Mouse (Mus musculus) embryonic facial prominence, embryonic 11.5 days (tissue): ENCODE data around the gene Tmtc4. TPM values are rescaled to one million over a fixed set of nuclear protein-coding genes. Genes with fewer than 3 reads are reported as not detected.
A peak's percentile ranks its signal among the peaks of the same experiment; 100 is the strongest.

Experiments used
- ATAC-seq: fragments of 200-750 bp; cut with Nextera tagmentation; replicated peaks from 2 replicates; pipeline ENCODE4 v1.8.0; 2017; ENCODE audit warnings: low read depth; ENCODE audit not compliant: insufficient number of reproducible peaks, low FRiP score, low TSS enrichment
- DNase-seq: peaks from one replicate; pipeline ENCODE4 v3.0.0-alpha.2; 2015; ENCODE audit warnings: low spot score
- H3K27ac ChIP-seq: fragments of 300-500 bp; sonication (generic); replicated peaks from 2 replicates; pipeline ENCODE4 v1.5.1; 2014; ENCODE audit warnings: mild to moderate bottlenecking, low read depth, low read length, control low read depth
- H3K27me3 ChIP-seq: fragments of 300-500 bp; sonication (generic); 2 replicates; pipeline ENCODE4 v1.6.1; 2014; ENCODE audit warnings: mild to moderate bottlenecking, low read length, moderate library complexity, mixed read lengths; ENCODE audit not compliant: control insufficient read depth, insufficient read depth
- H3K36me3 ChIP-seq: fragments of 300-500 bp; sonication (generic); replicated peaks from 2 replicates; pipeline ENCODE4 v1.6.1; 2014; ENCODE audit warnings: low read depth, mild to moderate bottlenecking, low read length, moderate library complexity, mixed read lengths; ENCODE audit not compliant: control insufficient read depth, insufficient read depth
- H3K4me1 ChIP-seq: fragments of 300-500 bp; sonication (generic); 2 replicates; pipeline ENCODE4 v1.6.1; 2014; ENCODE audit warnings: low read length, mixed read lengths; ENCODE audit not compliant: control insufficient read depth, insufficient read depth
- H3K4me2 ChIP-seq: fragments of 300-500 bp; sonication (generic); 2 replicates; pipeline ENCODE4 v1.6.1; 2014; ENCODE audit warnings: low read depth, mild to moderate bottlenecking, control low read depth, low read length, moderate library complexity
- H3K4me3 ChIP-seq: fragments of 300-500 bp; sonication (generic); 2 replicates; pipeline ENCODE4 v1.5.1; 2014; ENCODE audit warnings: low read depth, low read length, control low read depth
- H3K9ac ChIP-seq: fragments of 300-500 bp; sonication (generic); replicated peaks from 2 replicates; pipeline ENCODE4 v1.6.1; 2014; ENCODE audit warnings: mild to moderate bottlenecking, control low read depth, low read length
- H3K9me3 ChIP-seq: fragments of 300-500 bp; sonication (generic); replicated peaks from 2 replicates; pipeline ENCODE4 v1.6.1; 2016; ENCODE audit warnings: mild to moderate bottlenecking, low read length, inconsistent platforms, mixed read lengths; ENCODE audit not compliant: control insufficient read depth
- WGBS: fragments of 180-500 bp; shearing (Covaris S2); extraction: QIAGEN DNeasy Blood & Tissue Kit; methylation state at CpG from one replicate; pipeline ENCODE4 v1.1.7; 2014; 5-methylcytosine and 5-hydroxymethylcytosine counted together
- polyA plus RNA-seq: library from polyadenylated mRNA; unstranded; fragments of >200 nt; fragmentation: Nextera tagmentation; extraction: Ambion mirVana; gene quantifications from 2 replicates; pipeline ENCODE4 v1.2.1, GENCODE M21; 2014

The Tmtc4 gene
- polyA plus RNA-seq, 1 experiment from 2014 or later: 40.3 TPM

GRCm38 (mm10) chr14:123008672-123009071 lies 24.8 kb upstream of the Tmtc4 start:
- no peak overlapping the region for H3K4me2 ChIP-seq
- no peak for ATAC-seq

GRCm38 (mm10) chr14:123003715-123004114 lies 19.9 kb upstream of the Tmtc4 start:
- DNase-seq: no peak
- H3K27ac ChIP-seq: no peak overlapping the region
- no peak overlapping the region for H3K9ac ChIP-seq
- H3K4me1 ChIP-seq: no peaks in the 10 kb centered on the region
- ATAC-seq: no peak
- WGBS: 86% methylated on average over 1 of the region's 1 CpGs
- no peak overlapping the region for H3K4me3 ChIP-seq
- no peaks in the 10 kb centered on the region for H3K27me3 ChIP-seq
- H3K9me3 ChIP-seq: no peaks in the 10 kb centered on the region
- no peak overlapping the region for H3K4me2 ChIP-seq
- H3K36me3 ChIP-seq: no peaks in the 10 kb centered on the region

More at GRCm38 (mm10) chr14:123008672-123009071, 24.8 kb upstream of the Tmtc4 start:
- no peaks in the 10 kb centered on the region for H3K27me3 ChIP-seq
- no peaks in the 10 kb centered on the region for H3K9me3 ChIP-seq
- H3K9ac ChIP-seq: no peak overlapping the region
- no peak for DNase-seq
- no peaks in the 10 kb centered on the region for H3K36me3 ChIP-seq
- no peak overlapping the region for H3K4me3 ChIP-seq
- no peaks in the 10 kb centered on the region for H3K4me1 ChIP-seq
- H3K27ac ChIP-seq: no peak overlapping the region
- 88% methylated on average over 2 of the region's 2 CpGs for WGBS

DNA sequence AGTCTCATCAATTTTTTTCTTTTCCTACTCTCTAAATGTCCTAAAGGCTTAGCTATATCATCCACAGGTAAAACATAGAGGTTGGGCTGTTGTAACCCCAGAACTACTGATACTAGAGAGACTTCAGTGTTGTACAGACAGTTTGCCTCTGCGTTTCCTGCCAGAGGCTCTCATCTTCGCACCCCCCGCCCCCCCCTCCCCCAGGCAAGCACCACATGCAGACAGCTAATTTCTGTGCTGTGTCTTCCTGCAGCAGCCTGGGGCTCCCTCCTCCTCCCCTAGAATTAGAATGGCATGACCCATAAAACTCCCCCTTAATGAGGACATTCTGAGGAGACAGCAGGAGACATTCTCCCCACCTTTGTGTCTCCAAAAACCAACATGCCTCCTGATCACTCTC lies 17.6 kb upstream of the Tmtc4 start:
- DNase-seq (no peak), ATAC-seq (no peak)
- H3K4me2 ChIP-seq: no peak overlapping the region
- H3K27ac ChIP-seq: no peak overlapping the region
- no peaks in the 10 kb centered on the region for H3K9me3 ChIP-seq
- H3K36me3 ChIP-seq: no peaks in the 10 kb centered on the region
- WGBS: 29% methylated on average over 2 of the region's 3 CpGs
- H3K4me1 ChIP-seq: no peaks in the 10 kb centered on the region
- H3K27me3 ChIP-seq: no peaks in the 10 kb centered on the region
- H3K9ac ChIP-seq: no peak overlapping the region
- no peak overlapping the region for H3K4me3 ChIP-seq

- no peak for ATAC-seq
- no peak overlapping the region for H3K27ac ChIP-seq
- no peaks in the 10 kb centered on the region for H3K27me3 ChIP-seq
Observed at GRCm38 (mm10) chr14:122997465-122997864, 13.6 kb upstream of the Tmtc4 start.

GRCm38 (mm10) chr14:122993935-122994334 lies 10.1 kb upstream of the Tmtc4 start:
- Histone ChIP-seq H3K4me2 (no peak overlapping the region), H3K27ac (no peak overlapping the region), H3K4me1 (no peaks in the 10 kb centered on the region), H3K9ac (no peak overlapping the region), H3K36me3 (no peaks in the 10 kb centered on the region), H3K4me3 (no peak overlapping the region), H3K27me3 (no peaks in the 10 kb centered on the region), H3K9me3 (no peaks in the 10 kb centered on the region)
- 86% methylated on average over 2 of the region's 2 CpGs for WGBS
- ATAC-seq (no peak), DNase-seq (no peak)

More at GRCm38 (mm10) chr14:122997465-122997864, 13.6 kb upstream of the Tmtc4 start:
- Histone ChIP-seq H3K9me3 (no peaks in the 10 kb centered on the region), H3K4me2 (no peak overlapping the region), H3K4me1 (no peaks in the 10 kb centered on the region), H3K9ac (no peak overlapping the region), H3K4me3 (no peak overlapping the region), H3K36me3 (no peaks in the 10 kb centered on the region)
- WGBS: 71% methylated on average over 1 of the region's 1 CpGs
- DNase-seq: no peak

DNA sequence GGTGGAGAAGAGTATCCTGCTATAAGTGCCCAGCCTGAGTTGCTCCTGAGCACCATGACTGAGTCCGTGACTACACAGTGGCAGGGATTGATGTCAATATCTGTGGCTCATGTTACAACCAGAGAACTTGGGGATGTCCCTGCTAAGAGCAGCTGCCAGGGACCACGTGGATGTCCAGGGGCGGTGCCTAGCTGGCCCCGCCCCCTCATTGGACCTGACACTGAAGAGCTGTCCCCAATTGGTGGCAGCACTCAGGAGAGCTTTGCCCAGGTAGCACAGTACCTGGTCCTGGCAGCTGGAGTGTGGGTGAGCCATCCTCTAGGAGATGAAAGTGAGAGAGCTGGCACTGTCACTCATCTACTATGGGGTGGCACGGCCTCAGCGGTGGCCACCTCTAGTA lies 9.1 kb upstream of the Tmtc4 start:
- ATAC-seq: peak; percentile 66
- Histone ChIP-seq H3K4me2 (no peak overlapping the region), H3K4me1 (no peaks in the 10 kb centered on the region), H3K27me3 (no peaks in the 10 kb centered on the region), H3K9me3 (no peaks in the 10 kb centered on the region), H3K4me3 (no peak overlapping the region), H3K9ac (no peak overlapping the region), H3K27ac (no peak overlapping the region), H3K36me3 (no peaks in the 10 kb centered on the region)
- DNase-seq: no peak
- WGBS: 64% methylated on average over 6 of the region's 6 CpGs

- ATAC-seq (no peak), DNase-seq (no peak)
- WGBS: 75% methylated on average over 4 of the region's 4 CpGs
- Histone ChIP-seq H3K4me2 (no peak overlapping the region), H3K4me1 (no peaks in the 10 kb centered on the region), H3K36me3 (no peaks in the 10 kb centered on the region), H3K4me3 (no peak overlapping the region), H3K27ac (no peak overlapping the region), H3K27me3 (no peaks in the 10 kb centered on the region), H3K9ac (no peak overlapping the region), H3K9me3 (no peaks in the 10 kb centered on the region)
Observed at GRCm38 (mm10) chr14:122990521-122991052, 6.8 kb upstream of the Tmtc4 start.

GRCm38 (mm10) chr14:122986404-122986803 lies 2.6 kb upstream of the Tmtc4 start:
- ATAC-seq: no peak
- Histone ChIP-seq H3K27me3 (no peaks in the 10 kb centered on the region), H3K4me1 (peaks cover 3% of the 10 kb centered on the region; the same call in 1 of the 2 replicates), H3K4me3 (no peak overlapping the region), H3K9me3 (no peaks in the 10 kb centered on the region), H3K9ac (no peak overlapping the region), H3K36me3 (no peaks in the 10 kb centered on the region), H3K27ac (no peak overlapping the region), H3K4me2 (no peak overlapping the region)
- DNase-seq: no peak
- WGBS: 73% methylated on average over 2 of the region's 2 CpGs
